Mouse (Mus musculus) granulocyte monocyte progenitor cell, adult 5-6 weeks (primary cell): ENCODE results near the gene Jsrp1. TPM values are rescaled to one million over a fixed set of nuclear protein-coding genes. Genes with fewer than 3 reads are reported as not detected.
A peak's percentile ranks its signal among the peaks of the same experiment; 100 is the strongest.

Experiments used
- ATAC-seq: replicated peaks from 2 replicates; pipeline ENCODE4 v1.8.0; 2016; ENCODE audit warnings: mild to moderate bottlenecking, moderate TSS enrichment, inconsistent platforms; ENCODE audit not compliant: poor library complexity, severe bottlenecking
- total RNA-seq, 2 experiments: library from RNA; stranded (forward) in 1 of 2; stranded (reverse) in 1 of 2; fragments of 200-712, 200-1000 nt in 1 of 2; fragments of >200 nt in 1 of 2; fragmentation: Nextera tagmentation in 1 of 2; gene quantifications; 2 replicates each; pipeline ENCODE4 v1.2.3; 2014 to 2017

The Jsrp1 gene
- total RNA-seq, 2 experiments from 2014 or later = not detected

GRCm38 (mm10) chr10:80763502-80763901, 49.8 kb downstream of the Jsrp1 start:
- peak; percentile 95 for ATAC-seq

DNA sequence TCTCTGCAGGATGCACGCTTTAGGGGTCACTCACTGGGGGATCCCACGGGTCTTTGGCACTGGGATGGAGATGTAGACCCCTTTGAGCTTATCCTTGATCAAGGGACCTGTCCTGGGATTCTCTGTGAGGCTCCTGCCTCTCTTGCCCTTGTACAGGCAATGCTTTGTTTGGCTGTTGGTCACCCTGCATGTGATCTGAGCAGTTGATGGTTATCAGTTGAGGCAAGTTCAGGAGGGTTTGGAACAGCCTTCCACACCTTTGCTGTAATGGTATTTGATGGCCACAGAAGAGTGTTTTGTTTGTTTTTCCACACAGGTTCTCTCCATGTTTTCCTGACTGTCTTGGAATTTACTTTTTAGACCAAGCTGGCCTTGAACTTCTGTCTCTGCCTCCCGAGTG, 51.5 kb downstream of the Jsrp1 start:
- ATAC-seq = no peak

- no peak for ATAC-seq
Measured at GRCm38 (mm10) chr10:80760596-80761524, 52.4 kb downstream of the Jsrp1 start.

- ATAC-seq = no peak
Measured at GRCm38 (mm10) chr10:80758651-80759050, 54.6 kb downstream of the Jsrp1 start.

Other genes with a start within 250 kb of the Jsrp1 start
- gene Klf16, start 236.2 kb downstream of the Jsrp1 start, total RNA-seq (2014; fragmentation: Nextera tagmentation) = 9.3 and 10.1 TPM in 2 replicates
- 2.8 and 6.8 TPM in 2 replicates for gene Klf16, start 236.2 kb downstream of the Jsrp1 start, total RNA-seq (2017)
- gene Abhd17a, start 223.2 kb downstream of the Jsrp1 start, total RNA-seq (2014; fragmentation: Nextera tagmentation) = 27.7 and 36.2 TPM in 2 replicates
- gene Abhd17a, start 223.2 kb downstream of the Jsrp1 start, total RNA-seq (2017) = 24.2 and 33.5 TPM in 2 replicates
- gene Scamp4, start 210.6 kb downstream of the Jsrp1 start, total RNA-seq (2014; fragmentation: Nextera tagmentation) = 40.5 and 72.3 TPM in 2 replicates
- 10.7 and 11.4 TPM in 2 replicates for gene Scamp4, start 210.6 kb downstream of the Jsrp1 start, total RNA-seq (2017)
- 0.79 TPM in 1 of 2 replicates, not detected in the other for gene Adat3, start 210.6 kb downstream of the Jsrp1 start, total RNA-seq (2014; fragmentation: Nextera tagmentation)
- gene Adat3, start 210.6 kb downstream of the Jsrp1 start, total RNA-seq (2017) = 0.34 and 0.67 TPM in 2 replicates
- 3.1 TPM in 1 of 2 replicates, not detected in the other for gene Gm49322, start 207.5 kb downstream of the Jsrp1 start, total RNA-seq (2014; fragmentation: Nextera tagmentation)
- 0.39 TPM in 1 of 2 replicates, not detected in the other for gene Gm49322, start 207.5 kb downstream of the Jsrp1 start, total RNA-seq (2017)
- gene Csnk1g2, start 190.7 kb downstream of the Jsrp1 start, total RNA-seq (2014; fragmentation: Nextera tagmentation) = 47.7 and 65.2 TPM in 2 replicates
- gene Csnk1g2, start 190.7 kb downstream of the Jsrp1 start, total RNA-seq (2017) = 112 and 127 TPM in 2 replicates
- gene Btbd2, start 156.4 kb downstream of the Jsrp1 start, total RNA-seq (2014; fragmentation: Nextera tagmentation) = 26.1 and 34.6 TPM in 2 replicates
- 13.3 and 34.8 TPM in 2 replicates for gene Btbd2, start 156.4 kb downstream of the Jsrp1 start, total RNA-seq (2017)
- gene Mknk2, start 135.4 kb downstream of the Jsrp1 start, total RNA-seq (2014; fragmentation: Nextera tagmentation) = 49.2 and 63.3 TPM in 2 replicates
- 37.7 and 58.0 TPM in 2 replicates for gene Mknk2, start 135.4 kb downstream of the Jsrp1 start, total RNA-seq (2017)
- gene Mob3a, start 111.5 kb downstream of the Jsrp1 start, total RNA-seq (2014; fragmentation: Nextera tagmentation) = 34.1 and 37.2 TPM in 2 replicates
- gene Mob3a, start 111.5 kb downstream of the Jsrp1 start, total RNA-seq (2017) = 34.2 and 59.8 TPM in 2 replicates
- 9.0 and 17.3 TPM in 2 replicates for gene Izumo4, start 111.3 kb downstream of the Jsrp1 start, total RNA-seq (2014; fragmentation: Nextera tagmentation)
- 7.1 and 7.8 TPM in 2 replicates for gene Izumo4, start 111.3 kb downstream of the Jsrp1 start, total RNA-seq (2017)
- gene Ap3d1, start 71.2 kb downstream of the Jsrp1 start, total RNA-seq (2014; fragmentation: Nextera tagmentation) = 43.2 and 47.8 TPM in 2 replicates
- 34.5 and 42.2 TPM in 2 replicates for gene Ap3d1, start 71.2 kb downstream of the Jsrp1 start, total RNA-seq (2017)
- 41.6 and 52.6 TPM in 2 replicates for gene Dot1l, start 58.3 kb downstream of the Jsrp1 start, total RNA-seq (2014; fragmentation: Nextera tagmentation)
- 9.7 and 13.4 TPM in 2 replicates for gene Dot1l, start 58.3 kb downstream of the Jsrp1 start, total RNA-seq (2017)
- gene Sf3a2, start 15.3 kb downstream of the Jsrp1 start, total RNA-seq (2014; fragmentation: Nextera tagmentation) = 88.0 and 106 TPM in 2 replicates
- gene Sf3a2, start 15.3 kb downstream of the Jsrp1 start, total RNA-seq (2017) = 13.8 and 18.3 TPM in 2 replicates
- gene Plekhj1, start 14.9 kb downstream of the Jsrp1 start, total RNA-seq (2014; fragmentation: Nextera tagmentation) = 99.1 and 108 TPM in 2 replicates
- 33.0 and 33.7 TPM in 2 replicates for gene Plekhj1, start 14.9 kb downstream of the Jsrp1 start, total RNA-seq (2017)
- gene Amh, start 8.3 kb downstream of the Jsrp1 start, total RNA-seq (2014; fragmentation: Nextera tagmentation) = not detected in 2 replicates
- 0.15 TPM in 1 of 2 replicates, not detected in the other for gene Amh, start 8.3 kb downstream of the Jsrp1 start, total RNA-seq (2017)
- 1,332 and 1,363 TPM in 2 replicates for gene Oaz1, start 13.2 kb upstream of the Jsrp1 start, total RNA-seq (2014; fragmentation: Nextera tagmentation)
- gene Oaz1, start 13.2 kb upstream of the Jsrp1 start, total RNA-seq (2017) = 324 and 374 TPM in 2 replicates
- gene Lingo3, start 30.5 kb upstream of the Jsrp1 start, total RNA-seq (2014; fragmentation: Nextera tagmentation) = 0.21 TPM in 1 of 2 replicates, not detected in the other
- 0.15 TPM in 1 of 2 replicates, not detected in the other for gene Lingo3, start 30.5 kb upstream of the Jsrp1 start, total RNA-seq (2017)
- gene Lsm7, start 41.7 kb upstream of the Jsrp1 start, total RNA-seq (2014; fragmentation: Nextera tagmentation) = 207 and 210 TPM in 2 replicates
- gene Lsm7, start 41.7 kb upstream of the Jsrp1 start, total RNA-seq (2017) = 378 and 439 TPM in 2 replicates
- gene Sppl2b, start 41.8 kb upstream of the Jsrp1 start, total RNA-seq (2014; fragmentation: Nextera tagmentation) = 15.2 and 20.9 TPM in 2 replicates
- gene Sppl2b, start 41.8 kb upstream of the Jsrp1 start, total RNA-seq (2017) = 12.2 and 14.1 TPM in 2 replicates
- gene Tmprss9, start 58.4 kb upstream of the Jsrp1 start, total RNA-seq (2014; fragmentation: Nextera tagmentation) = not detected in 2 replicates
- gene Tmprss9, start 58.4 kb upstream of the Jsrp1 start, total RNA-seq (2017) = not detected in 2 replicates
- 145 and 158 TPM in 2 replicates for gene Timm13, start 87.5 kb upstream of the Jsrp1 start, total RNA-seq (2014; fragmentation: Nextera tagmentation)
- 38.2 and 50.4 TPM in 2 replicates for gene Timm13, start 87.5 kb upstream of the Jsrp1 start, total RNA-seq (2017)
- gene Lmnb2, start 104.7 kb upstream of the Jsrp1 start, total RNA-seq (2014; fragmentation: Nextera tagmentation) = 24.9 and 35.1 TPM in 2 replicates
- gene Lmnb2, start 104.7 kb upstream of the Jsrp1 start, total RNA-seq (2017) = 56.2 and 62.8 TPM in 2 replicates
- gene Gadd45b, start 116.6 kb upstream of the Jsrp1 start, total RNA-seq (2014; fragmentation: Nextera tagmentation) = 20.1 and 21.5 TPM in 2 replicates
- 25.6 and 27.6 TPM in 2 replicates for gene Gadd45b, start 116.6 kb upstream of the Jsrp1 start, total RNA-seq (2017)
- gene Gng7, start 201.4 kb upstream of the Jsrp1 start, total RNA-seq (2014; fragmentation: Nextera tagmentation) = 0.30 and 1.5 TPM in 2 replicates
- gene Gng7, start 201.4 kb upstream of the Jsrp1 start, total RNA-seq (2017) = 0.09 and 0.46 TPM in 2 replicates
- gene Diras1, start 212.2 kb upstream of the Jsrp1 start, total RNA-seq (2014; fragmentation: Nextera tagmentation) = not detected in 2 replicates
- gene Diras1, start 212.2 kb upstream of the Jsrp1 start, total RNA-seq (2017) = not detected in 2 replicates
- 3.1 and 5.9 TPM in 2 replicates for gene Slc39a3, start 223.9 kb upstream of the Jsrp1 start, total RNA-seq (2014; fragmentation: Nextera tagmentation)
- 4.3 and 5.3 TPM in 2 replicates for gene Slc39a3, start 223.9 kb upstream of the Jsrp1 start, total RNA-seq (2017)
- gene Sgta, start 246.7 kb upstream of the Jsrp1 start, total RNA-seq (2014; fragmentation: Nextera tagmentation) = 33.8 and 47.9 TPM in 2 replicates
- gene Sgta, start 246.7 kb upstream of the Jsrp1 start, total RNA-seq (2017) = 37.5 and 41.7 TPM in 2 replicates